Mouse (Mus musculus): Measurements from ENCODE around the gene Coil. TPM values are rescaled to one million over a fixed set of nuclear protein-coding genes. Genes with fewer than 3 reads are reported as not detected.

The Coil gene
- polyA plus RNA-seq, 1 experiment from 2014 or later: 21.3 TPM

DNA sequence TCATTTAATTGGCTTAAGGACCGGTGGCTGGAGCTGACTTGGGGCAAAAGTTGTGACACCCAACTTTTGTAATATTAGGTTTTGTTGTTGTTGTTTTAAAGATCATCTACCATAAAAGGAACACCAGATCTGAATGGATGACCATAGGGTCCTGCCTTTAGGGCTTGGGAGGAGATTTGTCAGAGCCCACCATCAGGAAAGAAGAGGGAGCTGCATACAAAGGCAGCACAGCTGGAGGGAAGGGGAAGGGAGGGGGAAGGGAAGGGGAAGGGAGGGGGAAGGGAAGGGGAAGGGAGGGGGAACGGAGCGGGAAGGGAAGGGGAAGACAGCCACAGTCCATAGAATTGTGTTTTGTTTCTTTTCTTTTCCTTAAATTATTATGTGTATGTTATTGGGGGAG lies 28.4 kb downstream of the Coil start:
- ATAC-seq (ENCODE audit: insufficient read depth, low FRiP score, low TSS enrichment) (no peak), DNase-seq (ENCODE audit: low spot score) (no peak)

DNA sequence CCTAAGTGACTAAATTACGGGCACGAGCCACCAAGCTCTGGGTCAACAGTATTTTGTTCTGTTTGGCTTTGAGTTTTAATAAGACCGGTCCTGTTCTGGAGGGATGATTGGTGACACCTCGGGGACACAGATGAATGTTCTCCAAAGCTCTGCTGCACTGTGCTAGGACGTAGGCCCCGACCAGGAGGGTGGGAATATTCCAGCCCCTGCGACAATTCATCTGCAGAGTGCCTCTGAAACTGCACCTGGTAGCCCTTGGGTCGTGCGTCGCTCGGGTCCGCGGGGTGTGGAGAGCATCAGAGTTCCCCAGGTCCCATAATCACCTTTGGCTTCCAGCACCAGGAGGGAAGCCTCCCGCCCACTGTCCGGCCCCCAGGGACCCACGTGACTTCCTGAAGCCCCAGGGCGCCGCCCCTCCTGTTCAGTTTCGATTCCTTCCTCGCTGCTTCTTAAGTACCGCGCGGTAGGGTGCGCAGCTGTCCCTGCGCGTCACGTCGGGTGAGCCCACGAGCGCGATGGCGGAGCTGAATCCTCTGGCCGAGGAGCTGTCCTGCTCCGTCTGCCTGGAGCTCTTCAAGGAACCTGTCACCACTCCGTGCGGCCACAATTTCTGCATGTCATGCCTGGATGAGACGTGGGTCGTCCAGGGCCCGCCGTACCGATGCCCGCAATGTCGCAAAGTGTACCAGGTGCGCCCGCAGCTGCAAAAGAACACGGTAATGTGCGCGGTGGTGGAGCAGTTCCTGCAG lies 29.1 kb downstream of the Coil start, which contains the start of gene Trim25:
Gene Trim25, plus strand, starts transcription at position 403 of the 749 bp plus-strand sequence.
- Histone ChIP-seq H3K9me3 (ENCODE audit: control insufficient read depth, low read length) (no peaks in the 10 kb centered on the region), H3K4me1 (ENCODE audit: control insufficient read depth, insufficient read depth, low read length) (no peaks in the 10 kb centered on the region), H3K27me3 (ENCODE audit: control insufficient read depth, insufficient read depth, low read length) (peaks cover 16% of the 10 kb centered on the region), H3K4me3 (ENCODE audit: low read depth, low read length) (peak within 1 kb of the TSS; percentile 36), H3K27ac (ENCODE audit: low read depth, low read length) (no peak within 1 kb of the TSS), H3K4me2 (ENCODE audit: low read depth) (peak within 1 kb of the TSS; percentile 49), H3K9ac (ENCODE audit: low read length) (peak within 1 kb of the TSS; percentile 55), H3K36me3 (ENCODE audit: control insufficient read depth, insufficient read depth, low read length) (no peaks in the 10 kb centered on the region)
- 2% methylated on average over 48 of the region's 48 CpGs for WGBS
- ATAC-seq (ENCODE audit: insufficient read depth, low FRiP score, low TSS enrichment) (peak; percentile 31; the same call in 1 of the 2 replicates), DNase-seq (ENCODE audit: low spot score) (peak; percentile 73)

More for the DNA sequence above, 28.4 kb downstream of the Coil start:
- Histone ChIP-seq H3K27ac (ENCODE audit: low read depth, low read length) (no peak overlapping the region), H3K36me3 (ENCODE audit: control insufficient read depth, insufficient read depth, low read length) (no peaks in the 10 kb centered on the region), H3K4me3 (ENCODE audit: low read depth, low read length) (no peak overlapping the region), H3K9me3 (ENCODE audit: control insufficient read depth, low read length) (no peaks in the 10 kb centered on the region), H3K4me1 (ENCODE audit: control insufficient read depth, insufficient read depth, low read length) (no peaks in the 10 kb centered on the region), H3K27me3 (ENCODE audit: control insufficient read depth, insufficient read depth, low read length) (peaks cover 16% of the 10 kb centered on the region), H3K9ac (ENCODE audit: low read length) (no peak overlapping the region), H3K4me2 (ENCODE audit: low read depth) (no peak overlapping the region)
- 12% methylated on average over 3 of the region's 3 CpGs for WGBS

DNA sequence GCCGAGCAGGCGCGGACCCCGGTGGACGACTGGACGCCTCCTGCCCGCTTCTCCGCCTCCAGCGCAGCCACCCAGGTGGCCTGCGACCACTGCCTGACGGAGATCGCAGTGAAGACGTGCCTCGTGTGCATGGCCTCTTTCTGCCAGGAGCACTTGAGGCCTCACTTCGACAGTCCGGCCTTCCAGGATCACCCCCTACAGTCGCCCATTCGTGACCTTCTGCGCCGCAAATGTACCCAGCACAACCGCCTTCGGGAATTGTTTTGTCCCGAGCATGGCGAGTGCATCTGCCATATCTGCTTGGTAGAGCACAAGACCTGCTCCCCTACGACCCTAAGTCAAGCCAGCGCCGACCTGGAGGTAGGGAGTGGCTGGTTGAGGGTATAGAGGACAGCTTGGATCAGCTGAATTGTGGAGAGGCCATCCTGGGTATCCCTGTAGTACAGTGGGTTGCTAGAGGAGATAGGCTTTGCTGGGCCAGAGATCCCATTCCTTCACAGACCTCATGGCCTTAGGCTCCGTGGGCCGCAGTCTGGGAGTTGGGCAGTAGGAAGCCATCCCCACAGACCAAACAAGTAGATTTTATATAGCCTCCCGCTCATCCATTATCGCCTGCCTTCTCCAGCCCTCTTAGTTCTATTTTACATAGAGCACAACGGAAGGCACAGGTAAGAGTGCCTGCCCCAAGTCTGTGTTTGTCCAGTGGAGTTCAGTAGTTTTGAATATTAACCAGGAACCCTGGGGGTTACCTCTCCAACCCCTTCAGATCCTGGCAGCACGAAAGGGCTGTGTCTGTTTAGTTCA lies 29.9 kb downstream of the Coil start:
- H3K4me3 ChIP-seq (ENCODE audit: low read depth, low read length): peak overlapping the region; percentile 36
- ATAC-seq (ENCODE audit: insufficient read depth, low FRiP score, low TSS enrichment): peak; percentile 31; the same call in 1 of the 2 replicates

DNA sequence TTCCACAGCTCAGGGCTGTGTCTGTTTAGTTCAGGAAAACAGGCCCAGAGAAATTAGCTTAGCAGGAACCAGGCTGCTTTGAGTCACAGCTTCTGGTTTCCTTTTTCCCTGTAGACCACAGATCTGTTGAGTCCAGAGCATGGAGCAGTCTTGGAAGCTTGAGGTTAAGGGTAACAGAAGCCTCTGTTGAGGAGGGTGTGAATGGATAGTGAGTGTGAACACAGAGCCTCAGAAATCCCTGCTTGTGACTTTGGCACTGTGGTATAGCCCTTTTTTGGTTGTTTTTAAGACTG lies 30.4 kb downstream of the Coil start:
- no peak for DNase-seq (ENCODE audit: low spot score)
- no peak overlapping the region for H3K9ac ChIP-seq (ENCODE audit: low read length)
- H3K4me1 ChIP-seq (ENCODE audit: control insufficient read depth, insufficient read depth, low read length): no peaks in the 10 kb centered on the region
- peak overlapping the region; percentile 49; the same call in 1 of the 2 replicates for H3K4me2 ChIP-seq (ENCODE audit: low read depth)
- ATAC-seq (ENCODE audit: insufficient read depth, low FRiP score, low TSS enrichment): no peak
- H3K4me3 ChIP-seq (ENCODE audit: low read depth, low read length): no peak overlapping the region
- no peak overlapping the region for H3K27ac ChIP-seq (ENCODE audit: low read depth, low read length)
- no peaks in the 10 kb centered on the region for H3K9me3 ChIP-seq (ENCODE audit: control insufficient read depth, low read length)
- H3K36me3 ChIP-seq (ENCODE audit: control insufficient read depth, insufficient read depth, low read length): no peaks in the 10 kb centered on the region
- H3K27me3 ChIP-seq (ENCODE audit: control insufficient read depth, insufficient read depth, low read length): peaks cover 16% of the 10 kb centered on the region

More for the DNA sequence above, 29.9 kb downstream of the Coil start:
- Histone ChIP-seq H3K27me3 (ENCODE audit: control insufficient read depth, insufficient read depth, low read length) (peaks cover 16% of the 10 kb centered on the region), H3K4me1 (ENCODE audit: control insufficient read depth, insufficient read depth, low read length) (no peaks in the 10 kb centered on the region), H3K27ac (ENCODE audit: low read depth, low read length) (no peak overlapping the region), H3K4me2 (ENCODE audit: low read depth) (peak overlapping the region; percentile 49), H3K9me3 (ENCODE audit: control insufficient read depth, low read length) (no peaks in the 10 kb centered on the region), H3K36me3 (ENCODE audit: control insufficient read depth, insufficient read depth, low read length) (no peaks in the 10 kb centered on the region), H3K9ac (ENCODE audit: low read length) (peak overlapping the region; percentile 55)
- 27% methylated on average over 33 of the region's 33 CpGs for WGBS
- DNase-seq (ENCODE audit: low spot score): no peak

DNA sequence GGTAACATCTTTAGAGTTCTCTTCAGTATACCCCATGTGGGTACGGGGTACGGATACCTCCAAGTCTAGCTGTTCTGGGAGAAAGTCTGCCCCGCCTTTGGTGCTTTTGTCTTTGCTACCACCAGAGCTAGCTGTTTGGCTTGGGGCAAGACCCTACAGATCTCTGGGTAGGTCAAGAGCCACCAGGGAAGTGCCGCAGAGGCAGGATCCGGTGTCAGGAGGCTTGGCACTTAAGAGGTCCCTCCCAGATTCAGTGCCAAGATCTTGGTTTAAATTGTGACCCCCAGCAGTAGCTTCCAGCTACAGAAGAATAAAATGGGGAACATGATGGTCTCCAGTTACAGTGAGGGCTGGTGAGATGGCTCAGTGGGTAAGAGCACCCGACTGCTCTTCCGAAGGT lies 31.5 kb downstream of the Coil start:
- Histone ChIP-seq H3K36me3 (ENCODE audit: control insufficient read depth, insufficient read depth, low read length) (no peaks in the 10 kb centered on the region), H3K9ac (ENCODE audit: low read length) (no peak overlapping the region), H3K27me3 (ENCODE audit: control insufficient read depth, insufficient read depth, low read length) (peaks cover 16% of the 10 kb centered on the region), H3K4me2 (ENCODE audit: low read depth) (no peak overlapping the region), H3K27ac (ENCODE audit: low read depth, low read length) (no peak overlapping the region), H3K4me3 (ENCODE audit: low read depth, low read length) (no peak overlapping the region), H3K4me1 (ENCODE audit: control insufficient read depth, insufficient read depth, low read length) (no peaks in the 10 kb centered on the region), H3K9me3 (ENCODE audit: control insufficient read depth, low read length) (no peaks in the 10 kb centered on the region)
- WGBS: 93% methylated on average over 7 of the region's 7 CpGs
- ATAC-seq (ENCODE audit: insufficient read depth, low FRiP score, low TSS enrichment) (no peak), DNase-seq (ENCODE audit: low spot score) (no peak)

DNA sequence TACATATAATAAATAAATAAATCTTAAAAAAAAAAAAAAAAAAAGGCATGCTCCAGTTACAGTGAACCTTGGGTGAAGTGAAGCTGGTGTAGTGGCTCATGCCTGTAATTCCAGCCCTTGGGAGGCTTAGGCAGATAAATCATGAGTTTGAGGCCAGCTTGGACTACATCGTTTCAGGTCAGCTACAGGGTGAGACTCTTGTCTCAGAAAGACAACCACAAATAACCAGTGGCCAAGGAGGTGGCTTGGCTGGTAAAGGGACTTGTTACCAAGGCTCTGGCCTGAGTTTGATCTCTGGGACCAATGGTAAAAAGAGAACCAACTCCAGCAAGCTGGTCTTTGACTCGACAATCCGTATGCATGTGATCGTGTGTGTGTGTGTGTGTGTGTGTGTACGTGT lies 32.0 kb downstream of the Coil start:
- H3K27ac ChIP-seq (ENCODE audit: low read depth, low read length): no peak overlapping the region
- H3K9me3 ChIP-seq (ENCODE audit: control insufficient read depth, low read length): no peaks in the 10 kb centered on the region
- H3K4me2 ChIP-seq (ENCODE audit: low read depth): no peak overlapping the region
- 84% methylated on average over 5 of the region's 5 CpGs for WGBS
- ATAC-seq (ENCODE audit: insufficient read depth, low FRiP score, low TSS enrichment) (no peak), DNase-seq (ENCODE audit: low spot score) (no peak)
- H3K36me3 ChIP-seq (ENCODE audit: control insufficient read depth, insufficient read depth, low read length): no peaks in the 10 kb centered on the region
- peaks cover 16% of the 10 kb centered on the region for H3K27me3 ChIP-seq (ENCODE audit: control insufficient read depth, insufficient read depth, low read length)
- no peak overlapping the region for H3K4me3 ChIP-seq (ENCODE audit: low read depth, low read length)
- no peak overlapping the region for H3K9ac ChIP-seq (ENCODE audit: low read length)
- no peaks in the 10 kb centered on the region for H3K4me1 ChIP-seq (ENCODE audit: control insufficient read depth, insufficient read depth, low read length)

DNA sequence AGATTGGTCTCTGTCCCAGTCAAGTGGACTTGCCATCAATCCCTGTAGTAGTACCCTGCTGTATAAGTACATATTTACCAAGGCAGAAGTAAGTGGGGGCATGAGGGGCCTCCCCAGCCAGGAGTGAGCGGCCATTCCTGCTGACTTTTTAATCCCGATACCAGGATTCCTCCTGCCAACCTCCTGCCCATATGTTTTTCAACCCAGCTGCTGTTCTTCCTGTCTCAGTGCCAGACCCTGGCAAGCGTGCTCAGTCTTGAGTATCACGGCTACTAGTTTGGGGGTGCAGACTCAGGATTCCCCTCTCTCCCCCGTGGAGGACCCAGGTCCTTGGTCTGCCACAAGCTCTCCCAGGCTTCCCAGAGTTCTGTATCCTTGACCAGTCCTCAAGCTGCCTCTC lies 32.6 kb downstream of the Coil start:
- no peak overlapping the region for H3K27ac ChIP-seq (ENCODE audit: low read depth, low read length)
- no peak overlapping the region for H3K9ac ChIP-seq (ENCODE audit: low read length)
- H3K27me3 ChIP-seq (ENCODE audit: control insufficient read depth, insufficient read depth, low read length): peaks cover 16% of the 10 kb centered on the region
- no peak overlapping the region for H3K4me3 ChIP-seq (ENCODE audit: low read depth, low read length)
- no peaks in the 10 kb centered on the region for H3K9me3 ChIP-seq (ENCODE audit: control insufficient read depth, low read length)
- no peaks in the 10 kb centered on the region for H3K4me1 ChIP-seq (ENCODE audit: control insufficient read depth, insufficient read depth, low read length)
- H3K4me2 ChIP-seq (ENCODE audit: low read depth): no peak overlapping the region
- ATAC-seq (ENCODE audit: insufficient read depth, low FRiP score, low TSS enrichment) (no peak), DNase-seq (ENCODE audit: low spot score) (no peak)
- WGBS: 80% methylated on average over 5 of the region's 5 CpGs
- H3K36me3 ChIP-seq (ENCODE audit: control insufficient read depth, insufficient read depth, low read length): no peaks in the 10 kb centered on the region

DNA sequence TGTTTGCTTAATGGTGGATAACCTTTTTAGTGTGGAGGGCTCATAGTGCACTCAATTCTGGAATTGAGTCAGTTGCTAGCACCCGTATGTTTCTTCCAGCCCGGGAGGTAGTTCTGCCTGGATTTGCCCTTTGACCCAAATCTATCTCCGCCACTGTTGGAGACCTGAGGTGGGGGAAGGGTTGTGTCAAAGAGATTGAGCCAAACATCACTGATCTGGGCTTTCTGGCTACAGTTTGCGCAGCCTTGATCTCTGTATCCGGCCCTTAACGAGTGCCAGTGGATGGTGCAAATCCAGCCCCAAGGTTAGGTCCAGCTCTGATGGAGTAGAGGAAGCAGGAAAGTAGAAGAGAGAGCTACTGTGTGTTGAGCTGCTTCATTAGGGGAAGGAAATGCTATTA lies 33.0 kb downstream of the Coil start:
- Histone ChIP-seq H3K36me3 (ENCODE audit: control insufficient read depth, insufficient read depth, low read length) (no peaks in the 10 kb centered on the region), H3K9me3 (ENCODE audit: control insufficient read depth, low read length) (no peaks in the 10 kb centered on the region), H3K27ac (ENCODE audit: low read depth, low read length) (no peak overlapping the region), H3K4me2 (ENCODE audit: low read depth) (no peak overlapping the region), H3K4me3 (ENCODE audit: low read depth, low read length) (no peak overlapping the region), H3K4me1 (ENCODE audit: control insufficient read depth, insufficient read depth, low read length) (no peaks in the 10 kb centered on the region), H3K27me3 (ENCODE audit: control insufficient read depth, insufficient read depth, low read length) (peaks cover 16% of the 10 kb centered on the region), H3K9ac (ENCODE audit: low read length) (no peak overlapping the region)
- ATAC-seq (ENCODE audit: insufficient read depth, low FRiP score, low TSS enrichment) (no peak), DNase-seq (ENCODE audit: low spot score) (no peak)
- WGBS: 67% methylated on average over 6 of the region's 6 CpGs

DNA sequence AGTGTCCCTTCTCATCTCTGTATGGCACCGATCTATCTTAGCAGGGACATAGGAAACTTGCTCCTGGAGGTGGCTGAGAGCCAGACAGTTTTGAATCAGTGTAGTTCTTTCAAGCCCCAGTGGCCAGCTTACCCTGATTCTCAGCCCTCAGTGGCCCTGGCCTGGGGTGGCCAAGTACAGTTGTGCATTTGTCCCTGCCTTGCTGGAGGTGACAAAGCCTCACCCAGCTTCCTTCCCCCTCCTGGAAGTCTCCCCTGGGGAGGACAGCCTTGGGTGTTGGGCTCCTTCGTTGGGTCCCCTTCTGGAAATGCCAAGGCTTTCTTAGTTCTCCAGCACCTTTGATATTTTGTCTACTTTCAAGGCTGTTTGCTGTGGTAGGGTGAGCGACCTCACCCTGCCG lies 33.7 kb downstream of the Coil start:
- H3K36me3 ChIP-seq (ENCODE audit: control insufficient read depth, insufficient read depth, low read length): no peaks in the 10 kb centered on the region
- H3K4me2 ChIP-seq (ENCODE audit: low read depth): no peak overlapping the region
- no peak overlapping the region for H3K9ac ChIP-seq (ENCODE audit: low read length)
- no peaks in the 10 kb centered on the region for H3K4me1 ChIP-seq (ENCODE audit: control insufficient read depth, insufficient read depth, low read length)
- no peak for ATAC-seq (ENCODE audit: insufficient read depth, low FRiP score, low TSS enrichment)
- no peak overlapping the region for H3K4me3 ChIP-seq (ENCODE audit: low read depth, low read length)
- H3K27me3 ChIP-seq (ENCODE audit: control insufficient read depth, insufficient read depth, low read length): peaks cover 16% of the 10 kb centered on the region
- no peak for DNase-seq (ENCODE audit: low spot score)
- H3K27ac ChIP-seq (ENCODE audit: low read depth, low read length): no peak overlapping the region
- WGBS: 85% methylated on average over 4 of the region's 4 CpGs
- H3K9me3 ChIP-seq (ENCODE audit: control insufficient read depth, low read length): no peaks in the 10 kb centered on the region

Data from neural tube, embryonic 11.5 days (tissue).